Mouse (Mus musculus): ENCODE data around the gene Copg1.

- TF ChIP-seq CTCF (IDR thresholded peaks at IDR 0.05; ENCODE audit: control insufficient read depth, insufficient read depth, insufficient replicate concordance, low read depth, low read length) (no peak), POLR2A (IDR thresholded peaks at IDR 0.05; ENCODE audit: control insufficient read depth, low read depth, low read length) (no peak)
Measured at GRCm38 (mm10) chr6:87845031-87845695, 42.5 kb upstream of the Copg1 start.

Data from testis, adult 2 months (tissue).